Mouse (Mus musculus): Measurements from ENCODE around the gene Grin2d.

Grin2d gene

GRCm38 (mm10) chr7:45897258-45897757 is 19.1 kb upstream of the Grin2d start:
- peak; percentile 92 for DNase-seq

GRCm38 (mm10) chr7:45896517-45897257 is 18.5 kb upstream of the Grin2d start, which contains the start of the genes Syngr4 and Tmem143:
Gene Syngr4 (minus strand): TSS chr7:45896714.
Gene Tmem143 (plus strand): TSS chr7:45896941.
- DNase-seq: peak; percentile 98

DNA sequence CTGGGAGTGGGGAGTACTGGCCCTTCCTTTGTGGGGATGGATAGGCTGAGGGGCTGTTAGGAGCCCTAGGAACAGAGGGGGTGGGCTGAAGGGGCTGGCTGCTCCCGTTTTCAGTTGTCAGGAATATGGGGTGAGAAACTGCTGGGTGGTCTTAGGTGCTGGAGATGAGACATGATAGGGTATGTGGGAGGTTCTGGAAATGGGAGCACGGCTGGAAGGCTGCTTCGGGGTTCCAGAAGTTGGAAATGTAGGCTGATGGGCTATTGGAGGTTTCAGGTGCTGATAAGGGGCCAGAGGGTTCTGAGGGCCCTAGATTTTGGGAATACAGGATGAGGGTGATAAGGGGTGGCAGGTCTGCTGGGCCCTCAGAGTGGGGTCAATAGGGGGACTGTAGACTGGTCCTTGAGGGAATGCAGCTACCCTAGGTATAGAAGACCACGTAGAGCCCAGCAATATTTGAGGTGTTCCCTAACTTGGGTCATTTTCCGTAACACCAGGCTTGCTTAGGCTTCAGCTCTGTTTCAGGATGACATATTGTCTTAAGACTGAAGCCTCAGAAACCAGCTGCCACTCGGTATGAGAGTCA is 17.8 kb upstream of the Grin2d start:
- no peak for DNase-seq

DNA sequence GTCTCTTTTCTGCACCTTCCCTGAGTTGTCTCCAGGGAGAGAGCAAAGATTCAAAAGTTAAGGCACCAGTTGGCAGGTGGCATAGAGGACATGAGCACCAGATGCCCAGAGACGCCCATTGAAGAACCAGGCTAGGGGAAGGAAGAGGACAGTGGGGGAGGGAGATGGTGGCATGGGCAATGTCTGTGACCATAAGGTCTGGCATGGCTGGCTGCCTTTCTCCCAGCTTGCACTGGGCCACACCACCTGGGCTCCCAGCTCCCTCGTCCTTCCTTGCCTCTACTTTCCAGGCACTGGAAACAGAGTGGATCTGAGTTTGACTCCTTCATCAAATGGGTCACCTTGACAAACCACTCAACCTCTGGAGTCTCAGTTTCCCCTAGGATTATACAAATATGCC is 14.5 kb upstream of the Grin2d start:
- DNase-seq: no peak

DNA sequence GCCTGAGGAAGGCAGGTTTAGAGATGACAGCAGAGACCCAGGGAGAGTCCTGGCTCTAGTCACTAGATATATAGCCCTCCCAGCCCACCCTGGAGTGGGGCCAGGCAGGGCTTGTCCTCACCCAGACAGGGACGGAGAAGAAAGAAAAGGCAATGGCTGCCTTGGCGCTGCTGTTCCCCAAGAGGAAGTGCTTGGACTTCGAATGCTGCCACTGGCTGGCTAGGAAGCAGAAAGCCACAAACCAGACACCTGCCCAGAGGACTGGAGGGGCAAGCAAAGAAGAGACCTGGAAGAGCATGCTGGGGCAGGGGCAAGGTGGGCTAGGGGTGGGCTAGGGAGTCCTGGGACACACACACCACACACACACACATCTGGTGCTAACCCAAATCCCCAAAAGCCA is 9.1 kb upstream of the Grin2d start:
- no peak for DNase-seq

- DNase-seq: no peak
Measured at GRCm38 (mm10) chr7:45881011-45881410, 2.8 kb upstream of the Grin2d start.

DNA sequence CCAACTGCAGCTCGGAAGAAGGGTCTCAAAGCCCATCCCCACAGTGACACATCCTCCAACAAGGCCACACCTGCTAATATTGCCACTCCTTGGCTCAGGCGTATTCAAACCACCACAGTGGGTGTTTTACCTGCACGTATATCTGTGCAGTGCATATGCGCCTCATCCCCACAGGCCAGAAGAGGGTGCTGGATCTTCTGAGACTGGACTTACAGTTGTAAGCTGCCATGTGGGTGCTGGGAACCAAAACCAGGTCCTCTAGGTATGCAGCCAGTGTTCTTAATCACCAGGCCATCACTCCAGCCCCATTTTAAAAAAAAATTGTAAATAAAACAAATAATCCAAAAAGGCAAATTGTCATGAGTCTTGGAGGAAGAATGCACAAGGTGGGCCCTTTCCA is 2.4 kb upstream of the Grin2d start:
- no peak for DNase-seq

DNA sequence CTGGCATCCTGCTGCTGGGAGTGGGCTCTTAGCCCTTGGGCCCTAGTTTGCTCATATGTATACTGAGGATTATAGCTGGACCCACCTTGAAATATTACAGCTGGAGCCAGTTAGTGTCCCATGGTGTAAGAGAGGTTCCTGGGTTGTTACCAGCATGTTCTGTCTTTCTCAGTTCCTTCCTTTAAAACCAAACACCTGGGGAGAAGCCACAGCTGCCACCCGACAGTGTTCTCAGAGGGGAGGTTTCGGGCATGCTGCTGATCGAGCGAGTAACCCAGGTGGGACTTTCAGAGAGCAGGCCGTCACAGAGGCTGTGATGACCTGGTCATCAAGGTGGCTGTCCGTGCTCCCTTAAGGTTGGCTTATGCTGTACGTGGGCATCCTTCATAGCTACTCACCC is 1.3 kb downstream of the Grin2d start:
- DNase-seq: no peak

DNA sequence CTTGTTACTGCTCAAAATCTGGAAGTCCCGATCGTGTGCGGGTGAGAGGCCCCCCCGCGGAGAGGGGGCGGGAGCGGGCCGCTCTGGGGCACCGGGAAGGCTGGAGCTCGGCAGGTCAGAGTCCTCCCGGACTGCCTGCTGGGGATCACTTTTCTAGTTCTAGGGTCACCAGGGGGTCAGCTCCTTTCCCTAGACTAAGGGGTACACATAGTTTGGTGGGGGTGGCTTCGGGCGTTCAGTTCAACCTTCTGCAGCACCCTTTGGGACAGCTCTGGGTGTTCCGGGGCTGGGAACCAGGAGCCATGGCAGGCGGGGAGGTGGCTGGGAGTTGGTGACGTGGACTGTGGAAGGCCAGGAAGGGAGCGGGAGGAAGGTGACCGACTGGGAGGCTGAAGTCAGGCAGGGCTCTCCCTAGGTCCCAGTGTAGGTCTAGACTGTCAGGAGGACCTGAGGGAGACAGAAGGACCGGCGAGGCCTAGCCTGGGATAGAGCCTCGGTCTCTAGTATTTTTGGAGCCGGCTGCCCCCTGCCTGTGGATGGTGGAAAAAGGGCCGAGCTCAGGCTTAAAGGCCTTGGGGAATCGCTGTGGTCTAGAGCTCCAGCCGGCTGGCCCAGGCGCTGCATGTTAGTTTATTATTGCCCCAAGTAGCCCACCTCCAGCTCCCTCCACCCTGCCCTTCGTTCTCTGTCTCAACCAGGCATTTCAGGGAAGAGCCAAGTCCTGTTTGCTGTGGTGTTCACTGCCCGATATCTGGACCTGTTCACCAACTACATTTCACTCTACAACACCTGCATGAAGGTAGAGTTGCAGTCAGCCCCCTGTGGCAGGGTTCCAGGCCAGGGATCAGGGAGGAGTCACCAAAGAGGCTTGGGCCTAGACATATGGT is 4.9 kb downstream of the Grin2d start:
- DNase-seq: peak; percentile 70

DNA sequence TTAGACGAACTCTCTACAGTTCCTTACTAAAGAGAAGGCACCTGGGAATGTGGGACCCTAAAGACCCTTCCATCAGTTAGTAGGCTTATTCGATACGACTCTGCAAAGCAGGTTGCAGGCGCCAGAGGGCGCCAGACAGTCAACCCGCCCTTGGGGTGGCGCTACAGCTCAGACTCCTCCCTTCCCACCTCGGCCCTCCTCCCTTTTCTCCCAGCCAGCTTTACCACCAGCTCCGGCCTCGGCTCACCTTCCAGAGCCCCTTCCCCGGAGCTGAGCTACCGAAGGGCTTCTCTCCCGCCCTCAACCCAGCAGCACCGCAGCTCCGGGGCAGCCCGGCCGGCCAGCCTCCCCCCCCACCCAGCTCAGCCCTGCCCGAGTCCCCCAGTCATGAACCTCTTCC is 5.6 kb downstream of the Grin2d start, which contains the start of gene Kdelr1:
Gene Kdelr1, plus strand, starts transcription at position 149 of the 400 bp plus-strand sequence.
- peak; percentile 81 for DNase-seq

GRCm38 (mm10) chr7:45870282-45871058 is 7.7 kb downstream of the Grin2d start:
- DNase-seq: no peak

DNA sequence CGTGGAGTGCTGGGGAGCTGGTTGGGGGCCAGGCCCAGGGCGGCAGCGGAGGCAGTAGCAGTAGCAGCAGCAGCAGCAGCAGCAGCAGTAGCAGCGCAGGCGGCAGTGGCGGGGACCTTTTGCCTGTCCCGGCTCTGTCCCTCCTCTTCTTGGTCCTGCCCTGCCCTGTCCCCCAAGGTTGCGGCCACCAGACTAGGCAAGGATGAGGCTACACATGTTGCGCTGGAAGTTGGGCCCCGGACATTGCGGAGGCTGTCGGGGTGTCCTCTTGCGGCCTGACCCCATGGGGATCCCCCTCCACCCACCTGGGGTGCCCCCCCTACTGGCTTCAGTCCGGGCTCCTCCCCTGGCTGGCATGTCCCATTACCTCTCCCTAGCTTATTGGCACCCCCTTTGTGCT is 8.4 kb downstream of the Grin2d start:
- DNase-seq: no peak

DNA sequence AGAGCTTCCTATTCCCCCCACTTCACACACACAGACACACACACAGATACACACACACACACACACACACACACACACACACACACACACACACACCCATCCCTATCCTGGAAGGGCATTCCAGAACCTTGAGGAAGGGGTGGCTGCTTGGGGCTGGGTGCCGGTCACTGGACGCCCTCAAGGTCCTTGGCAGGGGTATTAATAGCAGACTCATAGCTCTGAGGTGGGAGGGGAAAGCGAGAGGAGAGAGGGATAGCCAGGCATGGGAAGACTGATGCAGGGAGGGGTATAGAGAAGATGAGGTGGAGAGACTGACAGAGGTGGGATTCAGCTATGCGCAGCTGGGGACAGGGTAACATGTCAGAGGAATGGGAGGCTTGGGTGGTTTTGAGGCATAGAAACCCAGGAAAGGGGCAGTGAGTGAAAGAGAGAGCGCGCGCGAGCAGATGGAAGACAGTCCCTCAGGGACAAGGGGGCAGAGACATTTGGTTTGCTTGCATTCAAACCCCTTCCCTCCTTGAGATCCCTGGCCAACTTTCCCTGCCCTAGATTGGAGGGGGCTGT is 9.0 kb downstream of the Grin2d start:
- DNase-seq: no peak

GRCm38 (mm10) chr7:45867871-45868270 is 10.3 kb downstream of the Grin2d start:
- no peak for DNase-seq

- DNase-seq: peak; percentile 88
Measured at GRCm38 (mm10) chr7:45865925-45866910, 12.0 kb downstream of the Grin2d start.

DNA sequence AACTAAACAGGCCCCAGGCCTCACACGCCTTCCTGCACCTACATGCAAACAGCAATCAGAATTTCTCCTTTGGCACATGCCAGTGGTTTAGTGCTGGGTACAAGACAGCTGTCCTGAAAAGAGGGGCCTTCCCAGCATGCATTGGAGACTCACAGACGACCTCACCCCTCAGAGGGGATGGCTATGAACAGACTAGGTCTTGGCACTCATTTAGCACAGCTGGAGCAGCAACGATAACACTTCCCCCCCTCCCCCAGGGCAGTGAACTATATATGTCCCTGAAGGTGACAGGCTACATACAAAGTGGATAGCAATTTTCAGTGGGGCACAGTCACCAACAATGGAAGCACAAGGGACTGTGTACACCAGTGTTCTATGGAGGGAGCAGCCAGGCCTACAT is 13.7 kb downstream of the Grin2d start:
- no peak for DNase-seq

GRCm38 (mm10) chr7:45862804-45863203 is 15.4 kb downstream of the Grin2d start:
- no peak for DNase-seq

DNA sequence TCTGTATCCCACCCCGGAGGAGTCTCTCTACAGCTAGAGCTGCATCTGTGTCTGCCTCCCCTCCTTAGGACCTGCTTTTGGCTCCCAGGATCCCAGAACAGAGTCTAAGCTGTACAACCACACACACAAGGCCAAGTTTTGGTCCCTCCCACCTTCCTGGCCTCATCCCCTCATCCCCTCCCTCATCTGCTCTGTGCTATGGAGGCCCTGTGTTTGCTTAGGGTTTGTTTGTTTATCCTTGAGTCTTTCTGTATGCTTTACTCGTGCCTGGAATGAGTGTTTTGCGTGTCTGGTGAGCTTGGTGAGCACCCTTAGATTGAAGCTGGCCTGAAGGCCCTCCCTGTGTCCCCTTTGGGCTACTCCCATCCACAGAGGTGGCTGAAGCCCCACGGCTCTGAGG is 19.2 kb downstream of the Grin2d start:
- no peak for DNase-seq

DNA sequence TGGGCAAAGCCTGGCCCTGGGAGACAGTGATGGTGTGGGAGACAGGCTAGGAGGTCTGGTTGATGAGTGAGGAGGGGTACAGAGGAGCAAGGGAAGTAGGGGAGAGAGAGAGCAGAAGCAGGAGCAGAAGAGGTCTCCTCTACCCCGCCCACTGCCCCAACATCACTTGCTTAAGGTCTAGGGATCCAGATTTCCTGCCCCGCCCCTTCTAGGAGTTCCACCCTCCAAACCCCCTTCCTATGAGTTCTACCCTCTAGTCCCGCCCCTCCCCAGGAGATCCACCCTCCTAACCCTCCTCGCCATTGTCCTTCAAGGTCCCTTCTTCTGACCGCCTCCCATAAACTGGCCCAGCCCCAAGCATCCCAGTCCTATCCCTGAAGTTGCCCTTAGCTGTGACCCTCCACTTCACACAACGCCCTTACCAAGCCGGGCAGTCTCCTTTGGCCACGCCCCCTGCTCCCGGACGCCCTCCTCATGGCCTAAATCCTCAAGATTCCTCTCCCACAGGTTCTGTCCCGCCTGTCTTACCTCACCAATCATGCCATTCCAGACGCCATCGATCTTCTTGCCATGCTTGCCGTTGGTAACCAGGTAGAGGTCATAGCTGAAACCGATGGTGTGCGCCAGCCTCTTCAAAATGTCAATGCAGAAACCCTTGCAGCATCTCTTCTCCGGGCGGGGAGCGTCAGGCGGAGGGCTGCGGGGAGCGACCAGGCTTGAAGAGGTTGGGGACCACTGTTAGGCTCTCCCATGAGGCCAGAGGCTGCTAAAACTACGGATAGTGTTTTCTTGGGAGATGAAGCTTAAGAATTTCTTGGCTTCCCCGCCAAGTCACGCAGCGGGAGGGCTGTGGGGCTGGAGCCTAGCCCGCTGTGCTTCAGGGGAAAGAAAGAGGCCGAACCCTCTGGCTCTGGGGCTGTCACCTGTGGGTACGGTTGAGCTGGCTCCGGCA is 21.0 kb downstream of the Grin2d start:
- no peak for DNase-seq

GRCm38 (mm10) chr7:45853089-45853488 is 25.1 kb downstream of the Grin2d start:
- DNase-seq: no peak
